Mouse (Mus musculus) heart, embryonic 15.5 days (tissue): ENCODE results near the gene Tead4. TPM values are rescaled to one million over a fixed set of nuclear protein-coding genes. Genes with fewer than 3 reads are reported as not detected.
A peak's percentile ranks its signal among the peaks of the same experiment; 100 is the strongest.

ENCODE experiments used
- ATAC-seq: fragments of 200-750 bp; cut with Nextera tagmentation; replicated peaks from 2 replicates; pipeline ENCODE4 v1.8.0; 2017; ENCODE audit warnings: low read depth, moderate TSS enrichment; ENCODE audit not compliant: insufficient number of reproducible peaks, insufficient read depth, low FRiP score
- H3K27ac ChIP-seq: fragments of 300-500 bp; sonication (generic); 2 replicates; pipeline ENCODE4 v1.5.1; 2015; ENCODE audit warnings: mild to moderate bottlenecking, inconsistent platforms
- H3K27me3 ChIP-seq: fragments of 300-500 bp; sonication (generic); 2 replicates; pipeline ENCODE4 v1.6.1; 2015; ENCODE audit warnings: inconsistent platforms
- H3K36me3 ChIP-seq: fragments of 300-500 bp; sonication (generic); 2 replicates; pipeline ENCODE4 v1.6.1; 2015; ENCODE audit warnings: mild to moderate bottlenecking, inconsistent platforms
- H3K4me1 ChIP-seq: fragments of 300-500 bp; sonication (generic); replicated peaks from 2 replicates; pipeline ENCODE4 v1.6.1; 2015; ENCODE audit warnings: inconsistent platforms
- H3K4me2 ChIP-seq: fragments of 300-500 bp; sonication (generic); 2 replicates; pipeline ENCODE4 v1.6.1; 2015; ENCODE audit warnings: inconsistent platforms, mild to moderate bottlenecking, moderate library complexity
- H3K4me3 ChIP-seq: fragments of 300-500 bp; sonication (generic); 2 replicates; pipeline ENCODE4 v1.5.1; 2015; ENCODE audit warnings: mild to moderate bottlenecking, inconsistent platforms
- H3K9ac ChIP-seq: fragments of 300-500 bp; sonication (generic); 2 replicates; pipeline ENCODE4 v1.6.1; 2015; ENCODE audit warnings: mild to moderate bottlenecking, inconsistent platforms
- H3K9me3 ChIP-seq: fragments of 300-500 bp; sonication (generic); replicated peaks from 2 replicates; pipeline ENCODE4 v1.6.1; 2016; ENCODE audit warnings: inconsistent platforms
- WGBS: fragments of 180-500 bp; shearing (Covaris S2); methylation state at CpG from one replicate; pipeline ENCODE4 v1.1.7; 2015; ENCODE audit warnings: mixed read lengths; 5-methylcytosine and 5-hydroxymethylcytosine counted together
- polyA plus RNA-seq: library from polyadenylated mRNA; unstranded; fragments of >200 nt; fragmentation: Nextera tagmentation; extraction: Ambion mirVana; gene quantifications from 2 replicates; pipeline ENCODE4 v1.2.1, GENCODE M21; 2015

Tead4 gene
- polyA plus RNA-seq, 1 experiment from 2014 or later, result 2.3 TPM

DNA sequence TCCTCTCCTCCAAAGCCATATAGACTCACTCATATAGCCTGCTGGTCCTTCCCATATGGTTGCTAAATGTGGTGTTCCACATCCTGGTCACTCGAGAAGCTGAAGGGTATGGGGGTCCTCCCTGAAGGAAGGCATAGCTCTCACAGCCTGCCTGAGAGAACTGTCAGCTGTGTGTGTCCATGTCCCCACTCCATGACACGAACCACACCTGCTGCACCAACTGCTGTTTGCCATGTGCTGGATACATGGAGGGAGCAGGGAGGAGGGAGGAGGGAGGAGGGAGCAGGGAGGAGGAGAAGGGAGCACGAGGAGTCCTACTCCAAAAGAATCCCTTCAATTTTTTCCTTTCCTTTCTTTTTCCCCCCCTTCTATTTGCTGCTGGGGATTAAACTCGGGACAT, 30.8 kb downstream of the Tead4 start:
- no peak overlapping the region for H3K4me2 ChIP-seq
- no peaks in the 10 kb centered on the region for H3K36me3 ChIP-seq
- no peaks in the 10 kb centered on the region for H3K27me3 ChIP-seq
- H3K27ac ChIP-seq, result no peak overlapping the region
- no peak overlapping the region for H3K4me3 ChIP-seq
- 64% methylated on average over 4 of the region's 4 CpGs for WGBS
- no peaks in the 10 kb centered on the region for H3K9me3 ChIP-seq
- no peaks in the 10 kb centered on the region for H3K4me1 ChIP-seq
- H3K9ac ChIP-seq, result no peak overlapping the region
- no peak for ATAC-seq

DNA sequence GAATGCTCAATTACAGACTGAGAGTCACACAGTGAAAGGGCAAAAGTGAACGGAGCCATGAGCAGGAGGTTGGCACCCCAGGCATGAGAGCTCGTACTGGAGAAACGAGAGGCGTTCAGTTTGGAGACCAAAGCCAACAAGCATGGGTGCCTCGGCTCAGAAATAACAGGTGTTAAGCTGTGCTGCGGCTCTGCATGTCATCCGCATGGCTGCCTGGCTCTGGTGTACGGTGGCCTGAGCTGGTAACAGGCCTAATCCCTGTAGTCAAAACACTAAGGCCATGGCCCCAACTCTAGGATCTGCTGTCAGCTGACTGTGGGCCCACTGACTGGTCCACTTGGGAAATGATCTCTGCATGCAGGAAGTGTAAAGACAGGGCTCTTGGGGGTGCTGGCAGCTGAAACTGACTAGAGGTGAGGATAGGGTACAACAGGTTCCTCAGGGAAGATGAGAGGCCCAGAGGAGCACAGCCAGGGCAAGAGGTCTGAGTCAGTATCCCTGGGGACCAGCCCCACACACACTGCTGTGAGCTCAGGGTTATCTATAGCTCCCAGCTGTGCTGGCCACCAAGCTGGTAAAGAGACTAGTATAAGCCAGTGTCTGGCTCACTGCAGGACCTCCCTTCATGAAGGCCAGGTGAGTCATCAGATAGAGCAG, 35.6 kb downstream of the Tead4 start:
- no peak overlapping the region for H3K4me2 ChIP-seq
- ATAC-seq, result no peak; the same call in 1 of the 2 replicates
- 81% methylated on average over 8 of the region's 8 CpGs for WGBS

DNA sequence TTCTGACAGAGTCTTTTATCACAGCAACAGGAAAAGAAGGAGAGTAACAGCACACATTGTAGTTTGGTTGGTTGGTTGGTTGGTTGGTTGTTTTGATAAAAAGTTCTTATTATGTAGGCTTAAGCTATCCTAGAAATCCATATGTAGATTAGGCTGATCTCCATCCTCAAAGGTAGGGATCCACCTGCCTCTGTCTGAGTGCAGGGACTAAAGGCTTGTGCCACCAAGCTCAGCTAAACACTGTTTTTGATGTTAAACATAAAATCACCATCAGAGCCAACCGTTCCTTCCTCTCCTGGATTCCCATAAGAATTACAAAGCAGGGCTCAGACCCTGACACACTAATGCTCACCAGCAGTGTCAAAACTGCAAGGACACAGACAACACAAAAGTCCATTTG, 39.1 kb downstream of the Tead4 start:
- no peak overlapping the region for H3K4me3 ChIP-seq
- no peaks in the 10 kb centered on the region for H3K9me3 ChIP-seq
- WGBS, result 64% methylated on average over 1 of the region's 1 CpGs
- H3K27me3 ChIP-seq, result no peaks in the 10 kb centered on the region
- H3K36me3 ChIP-seq, result no peaks in the 10 kb centered on the region
- no peak overlapping the region for H3K27ac ChIP-seq
- no peak for ATAC-seq
- H3K9ac ChIP-seq, result no peak overlapping the region
- no peak overlapping the region for H3K4me2 ChIP-seq
- no peaks in the 10 kb centered on the region for H3K4me1 ChIP-seq

More for the DNA sequence above, 35.6 kb downstream of the Tead4 start:
- no peaks in the 10 kb centered on the region for H3K36me3 ChIP-seq
- H3K4me1 ChIP-seq, result no peaks in the 10 kb centered on the region
- H3K9ac ChIP-seq, result no peak overlapping the region
- no peaks in the 10 kb centered on the region for H3K9me3 ChIP-seq
- no peak overlapping the region for H3K4me3 ChIP-seq
- H3K27ac ChIP-seq, result no peak overlapping the region
- H3K27me3 ChIP-seq, result no peaks in the 10 kb centered on the region

DNA sequence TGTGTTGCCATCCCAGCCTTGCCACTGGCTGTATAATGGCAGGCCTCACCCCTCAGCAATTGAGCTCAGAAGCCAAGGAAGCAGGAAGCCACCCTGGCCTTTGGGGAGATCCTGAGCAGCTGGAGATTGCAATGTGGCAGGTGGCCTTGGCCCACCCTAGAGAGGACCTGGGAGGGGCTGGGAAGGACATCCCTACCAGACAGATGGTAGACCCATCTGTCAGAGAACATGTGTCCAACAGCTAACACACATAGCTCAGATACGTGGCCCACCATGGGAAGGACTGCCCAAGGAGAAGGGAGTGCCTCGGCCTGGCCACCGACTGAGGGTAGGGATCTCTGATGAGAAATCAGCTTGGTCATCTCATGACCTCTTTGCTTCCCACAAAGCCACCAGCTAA, 41.4 kb downstream of the Tead4 start:
- Histone ChIP-seq H3K4me2 (no peak overlapping the region), H3K27ac (no peak overlapping the region), H3K27me3 (no peaks in the 10 kb centered on the region), H3K36me3 (no peaks in the 10 kb centered on the region), H3K9me3 (no peaks in the 10 kb centered on the region), H3K9ac (no peak overlapping the region), H3K4me3 (no peak overlapping the region), H3K4me1 (no peaks in the 10 kb centered on the region)
- 91% methylated on average over 3 of the region's 3 CpGs for WGBS
- no peak for ATAC-seq

DNA sequence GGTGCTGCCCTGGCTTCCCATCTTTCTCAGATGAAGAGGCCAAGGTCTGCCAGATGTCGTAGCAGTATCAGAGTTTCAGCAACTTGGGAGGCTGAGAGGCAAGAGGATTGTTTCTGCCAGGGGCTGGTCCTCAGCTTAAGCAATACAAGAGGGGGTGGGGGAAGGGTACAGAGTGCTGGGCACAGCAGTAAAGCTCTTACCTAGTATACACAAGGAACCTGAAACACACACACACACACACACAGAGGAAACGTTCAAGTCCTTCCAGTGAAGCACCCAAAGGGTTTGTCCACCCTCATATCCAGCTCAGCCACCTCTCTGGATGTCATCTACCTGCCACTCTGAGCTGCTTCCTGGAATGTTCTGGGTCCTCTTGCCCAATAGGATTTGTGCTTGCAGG, 44.7 kb downstream of the Tead4 start:
- Histone ChIP-seq H3K4me1 (no peaks in the 10 kb centered on the region), H3K9ac (no peak overlapping the region), H3K36me3 (no peaks in the 10 kb centered on the region), H3K27ac (no peak overlapping the region), H3K9me3 (no peaks in the 10 kb centered on the region), H3K27me3 (no peaks in the 10 kb centered on the region), H3K4me2 (no peak overlapping the region), H3K4me3 (no peak overlapping the region)
- 48% methylated on average over 2 of the region's 2 CpGs for WGBS
- no peak for ATAC-seq

DNA sequence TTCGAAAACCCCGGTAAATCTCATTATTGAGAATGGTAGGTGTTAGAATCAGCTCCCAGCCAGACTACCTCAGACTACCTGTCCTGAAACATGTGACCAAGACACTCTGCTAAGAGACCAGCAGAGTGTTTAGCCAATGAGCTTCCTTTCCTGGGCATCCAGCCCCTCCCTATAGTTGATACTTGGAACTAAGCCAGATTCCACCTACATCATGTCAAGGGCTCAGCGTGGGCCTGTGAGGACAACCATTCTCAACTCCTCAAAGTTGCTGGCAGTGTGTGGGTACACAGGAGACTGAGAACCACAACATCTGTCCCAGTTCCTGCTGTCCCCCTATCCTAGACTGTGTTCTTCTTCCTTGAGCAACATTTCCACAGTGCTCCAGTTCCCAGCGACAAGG, 45.3 kb downstream of the Tead4 start:
- no peaks in the 10 kb centered on the region for H3K27me3 ChIP-seq
- H3K27ac ChIP-seq, result no peak overlapping the region
- H3K9ac ChIP-seq, result no peak overlapping the region
- no peaks in the 10 kb centered on the region for H3K4me1 ChIP-seq
- H3K4me3 ChIP-seq, result no peak overlapping the region
- WGBS, result 70% methylated on average over 4 of the region's 4 CpGs
- ATAC-seq, result no peak
- no peaks in the 10 kb centered on the region for H3K36me3 ChIP-seq
- H3K9me3 ChIP-seq, result no peaks in the 10 kb centered on the region
- no peak overlapping the region for H3K4me2 ChIP-seq

DNA sequence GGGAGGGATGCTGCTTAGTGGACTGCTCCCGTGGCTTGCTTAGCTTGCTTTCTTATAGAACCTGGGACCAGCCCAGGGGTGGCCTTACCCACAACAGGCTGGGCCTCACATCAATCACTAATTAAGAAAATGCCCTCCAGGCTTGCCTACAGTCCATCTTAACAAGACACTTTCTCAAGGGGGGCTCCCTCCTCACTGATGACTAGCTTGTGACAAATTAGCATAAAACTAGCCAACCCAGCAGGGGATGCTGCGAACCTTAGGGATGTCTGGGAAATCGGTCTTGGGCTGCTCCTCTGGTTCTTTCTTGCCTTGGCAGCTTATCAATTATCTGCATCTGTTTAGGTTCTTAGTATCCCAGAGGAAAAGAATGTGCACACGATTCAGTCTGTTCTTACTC, 46.1 kb downstream of the Tead4 start:
- H3K27ac ChIP-seq, result no peak overlapping the region
- no peaks in the 10 kb centered on the region for H3K4me1 ChIP-seq
- H3K4me3 ChIP-seq, result no peak overlapping the region
- H3K36me3 ChIP-seq, result no peaks in the 10 kb centered on the region
- no peak overlapping the region for H3K9ac ChIP-seq
- WGBS, result 67% methylated on average over 4 of the region's 4 CpGs
- no peak overlapping the region for H3K4me2 ChIP-seq
- ATAC-seq, result no peak
- H3K9me3 ChIP-seq, result no peaks in the 10 kb centered on the region
- H3K27me3 ChIP-seq, result no peaks in the 10 kb centered on the region

DNA sequence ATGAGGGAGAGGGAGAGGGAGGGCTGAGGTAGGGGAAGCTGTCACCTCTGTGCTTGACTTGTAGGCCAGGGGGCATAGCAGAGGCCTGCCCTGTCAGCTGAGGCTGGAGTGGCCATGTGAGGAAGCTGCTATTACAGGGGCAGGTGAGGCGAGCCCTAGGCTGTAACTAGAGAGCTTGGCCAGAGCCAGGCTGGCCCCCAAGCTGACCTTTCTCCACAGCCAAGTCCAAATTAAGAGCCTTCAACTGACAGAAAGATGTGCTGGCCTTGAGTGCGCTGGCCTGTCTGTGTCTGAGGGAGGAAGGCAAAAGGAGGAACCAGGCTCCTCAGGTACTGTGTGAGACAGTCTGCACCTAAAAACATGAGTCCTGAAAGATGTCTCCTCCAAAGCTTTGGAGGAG, 47.5 kb downstream of the Tead4 start:
- no peaks in the 10 kb centered on the region for H3K27me3 ChIP-seq
- no peaks in the 10 kb centered on the region for H3K4me1 ChIP-seq
- no peaks in the 10 kb centered on the region; the same call in 1 of the 2 replicates for H3K36me3 ChIP-seq
- H3K27ac ChIP-seq, result no peak overlapping the region
- H3K4me2 ChIP-seq, result no peak overlapping the region
- 69% methylated on average over 2 of the region's 2 CpGs for WGBS
- H3K9ac ChIP-seq, result no peak overlapping the region
- H3K9me3 ChIP-seq, result no peaks in the 10 kb centered on the region
- ATAC-seq, result no peak
- no peak overlapping the region for H3K4me3 ChIP-seq

DNA sequence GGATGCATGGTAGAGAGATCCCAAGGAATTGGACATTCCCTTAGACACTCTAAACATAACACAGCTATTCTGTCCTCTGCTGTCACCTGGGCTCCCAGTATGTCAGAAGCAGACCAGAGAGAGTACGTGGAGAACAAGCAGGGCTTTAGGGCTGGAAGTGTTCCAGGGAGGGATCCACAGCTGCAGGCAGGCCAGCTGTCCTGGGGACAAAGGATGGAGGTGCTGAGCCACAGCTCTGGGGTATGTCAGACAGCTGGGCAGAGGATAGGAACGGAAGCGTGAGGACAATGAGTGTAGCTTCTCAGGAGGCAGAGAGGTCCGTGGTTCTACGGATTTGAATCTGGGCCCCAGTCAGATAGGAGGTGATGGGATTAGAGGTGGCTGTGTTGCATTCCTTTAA, 50.0 kb downstream of the Tead4 start:
- no peak overlapping the region for H3K9ac ChIP-seq
- H3K9me3 ChIP-seq, result no peaks in the 10 kb centered on the region
- H3K4me3 ChIP-seq, result no peak overlapping the region
- no peak overlapping the region for H3K4me2 ChIP-seq
- 78% methylated on average over 5 of the region's 5 CpGs for WGBS
- no peaks in the 10 kb centered on the region; the same call in 1 of the 2 replicates for H3K36me3 ChIP-seq
- H3K4me1 ChIP-seq, result no peaks in the 10 kb centered on the region
- ATAC-seq, result no peak
- H3K27me3 ChIP-seq, result no peaks in the 10 kb centered on the region
- H3K27ac ChIP-seq, result no peak overlapping the region

DNA sequence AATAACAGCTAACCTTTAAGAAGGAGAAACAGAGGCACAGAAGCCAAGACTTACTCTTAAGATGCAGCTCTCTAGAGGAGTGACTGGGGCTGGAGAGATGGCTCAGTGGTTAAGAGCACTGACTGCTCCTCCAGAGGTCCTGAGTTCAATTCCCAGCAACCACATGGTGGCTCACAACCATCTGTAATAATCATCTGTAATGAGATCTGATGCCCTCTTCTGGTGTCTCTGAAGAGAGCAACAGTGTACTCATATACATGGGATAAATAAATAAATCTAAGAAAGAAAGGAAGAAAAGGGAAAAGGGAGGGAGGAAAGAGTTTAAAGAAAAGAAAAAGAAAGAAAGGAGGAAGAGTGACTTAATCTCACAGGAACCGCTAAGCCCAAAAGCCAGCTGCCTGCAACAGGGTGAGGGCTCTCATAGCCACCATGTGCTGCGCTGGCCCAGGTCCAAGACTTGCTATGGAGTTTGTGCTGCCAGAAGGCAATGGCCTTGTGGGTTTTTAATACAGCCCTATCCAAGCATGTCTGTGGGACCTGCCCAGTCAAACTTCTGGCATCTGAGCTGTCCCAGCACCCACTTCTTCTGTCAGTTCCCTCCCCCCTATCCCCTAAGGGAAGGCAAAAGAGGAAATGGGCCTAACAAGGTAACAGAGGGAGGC, 63.4 kb downstream of the Tead4 start:
- Histone ChIP-seq H3K4me1 (no peaks in the 10 kb centered on the region), H3K9me3 (no peaks in the 10 kb centered on the region), H3K9ac (no peak overlapping the region), H3K27ac (no peak overlapping the region), H3K36me3 (no peaks in the 10 kb centered on the region), H3K4me2 (no peak overlapping the region), H3K27me3 (no peaks in the 10 kb centered on the region), H3K4me3 (no peak overlapping the region)
- WGBS, result 74% methylated on average over 2 of the region's 2 CpGs
- ATAC-seq, result no peak

DNA sequence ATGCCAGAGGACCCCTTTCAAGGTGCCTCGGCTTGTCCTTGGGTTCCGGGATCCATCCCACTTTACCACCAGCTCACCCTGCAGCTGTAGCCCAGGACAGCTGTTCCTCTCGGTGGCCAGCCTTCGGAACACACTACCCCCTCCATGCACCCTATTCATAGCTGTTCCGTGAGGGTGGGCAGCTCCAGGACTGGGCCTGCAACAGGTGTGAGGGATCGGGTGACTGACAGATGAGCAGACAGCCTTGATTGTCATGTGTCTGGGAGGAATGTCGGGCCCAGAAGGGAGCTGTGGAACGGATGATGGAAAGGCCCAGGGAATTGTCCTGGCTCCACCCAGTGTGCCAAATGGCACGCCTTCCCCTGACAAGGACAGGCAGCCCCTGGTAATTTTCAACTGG, 64.0 kb downstream of the Tead4 start:
- Histone ChIP-seq H3K9ac (no peak overlapping the region), H3K9me3 (no peaks in the 10 kb centered on the region), H3K27ac (no peak overlapping the region), H3K4me1 (no peaks in the 10 kb centered on the region), H3K4me3 (no peak overlapping the region), H3K27me3 (no peaks in the 10 kb centered on the region), H3K4me2 (no peak overlapping the region), H3K36me3 (no peaks in the 10 kb centered on the region)
- WGBS, result 71% methylated on average over 9 of the region's 9 CpGs
- 0 out of 2 replicates have a peak, but pooled peaks have one; percentile 36 for ATAC-seq

DNA sequence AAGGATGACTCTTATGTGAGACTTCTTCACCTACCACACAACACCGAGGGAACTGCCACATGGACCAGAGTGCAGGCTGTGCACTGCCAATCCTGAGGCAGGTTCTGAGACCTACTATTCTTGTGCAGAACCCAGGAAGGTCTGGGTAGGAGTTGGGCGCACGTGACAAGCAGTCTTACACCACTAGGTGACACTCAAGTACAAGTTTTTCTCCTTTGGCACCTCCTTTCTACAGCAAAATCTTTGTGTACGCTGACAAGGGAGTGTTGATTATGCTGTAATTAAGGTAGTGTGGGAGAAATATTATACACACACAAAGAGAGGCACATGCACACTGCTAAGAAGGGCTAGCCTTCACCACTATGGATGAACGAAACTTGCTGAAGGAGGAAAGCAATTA, 66.4 kb downstream of the Tead4 start:
- Histone ChIP-seq H3K27me3 (no peaks in the 10 kb centered on the region), H3K36me3 (no peaks in the 10 kb centered on the region), H3K4me3 (no peak overlapping the region), H3K9ac (no peak overlapping the region), H3K4me1 (no peaks in the 10 kb centered on the region), H3K27ac (no peak overlapping the region), H3K9me3 (no peaks in the 10 kb centered on the region), H3K4me2 (no peak overlapping the region)
- 0 out of 2 replicates have a peak, but pooled peaks have one; percentile 56 for ATAC-seq
- WGBS, result 36% methylated on average over 5 of the region's 5 CpGs
